Mouse (Mus musculus): Measurements from ENCODE around the gene Olfr371. TPM values are rescaled to one million over a fixed set of nuclear protein-coding genes. Genes with fewer than 3 reads are reported as not detected.

Gene Olfr371
- not detected in 2 replicates for total RNA-seq (2014; rRNA removed; ENCODE audit: low replicate concordance)
- not detected in 2 replicates for polyA plus RNA-seq (2015; fragmentation: Nextera tagmentation; extraction: Ambion mirVana)

GRCm38 (mm10) chr8:85225688-85226087 lies at the start of gene Olfr371:
Olfr371 (plus strand) TSS chr8:85225988.
- DNase-seq (ENCODE audit: low spot score) (no peak), ATAC-seq (ENCODE audit: insufficient read depth, low read depth) (no peak)
- H3K36me3 ChIP-seq (replicated peaks; ENCODE audit: control insufficient read depth, insufficient read depth, low read length): no peaks in the 10 kb centered on the region
- H3K27ac ChIP-seq (ENCODE audit: low read depth): no peak within 1 kb of the TSS
- TF ChIP-seq EP300 (IDR thresholded peaks at IDR 0.05; ENCODE audit: low read depth): no peak
- TF ChIP-seq CTCF (IDR thresholded peaks at IDR 0.05; ENCODE audit: low read depth): no peak
- 20% methylated on average over 1 of the region's 1 CpGs for WGBS
- H3K9ac ChIP-seq (replicated peaks; ENCODE audit: low read depth, low read length): no peak within 1 kb of the TSS
- H3K4me2 ChIP-seq (ENCODE audit: low read depth, low read length): no peak within 1 kb of the TSS
- H3K27me3 ChIP-seq (ENCODE audit: control insufficient read depth, insufficient read depth, low read length): no peaks in the 10 kb centered on the region
- no peak within 1 kb of the TSS for H3K4me3 ChIP-seq (ENCODE audit: low read depth, low read length)
- H3K9me3 ChIP-seq (replicated peaks; ENCODE audit: control insufficient read depth, low read length): no peaks in the 10 kb centered on the region
- no peaks in the 10 kb centered on the region for H3K4me1 ChIP-seq (ENCODE audit: control insufficient read depth, insufficient read depth)

GRCm38 (mm10) chr8:85192346-85192745 lies 33.4 kb upstream of the Olfr371 start:
- Histone ChIP-seq H3K4me1 (ENCODE audit: control insufficient read depth, insufficient read depth) (no peaks in the 10 kb centered on the region), H3K4me3 (ENCODE audit: low read depth, low read length) (no peak overlapping the region), H3K27me3 (ENCODE audit: control insufficient read depth, insufficient read depth, low read length) (no peaks in the 10 kb centered on the region), H3K9me3 (replicated peaks; ENCODE audit: control insufficient read depth, low read length) (0 out of 2 replicates have a peak, but pooled peaks cover 4% of the 10 kb centered on the region), H3K9ac (replicated peaks; ENCODE audit: low read depth, low read length) (no peak overlapping the region), H3K27ac (ENCODE audit: low read depth) (no peak overlapping the region), H3K36me3 (replicated peaks; ENCODE audit: control insufficient read depth, insufficient read depth, low read length) (no peaks in the 10 kb centered on the region), H3K4me2 (ENCODE audit: low read depth, low read length) (no peak overlapping the region)
- DNase-seq (ENCODE audit: low spot score) (no peak), ATAC-seq (ENCODE audit: insufficient read depth, low read depth) (no peak)
- no peak for TF ChIP-seq CTCF (IDR thresholded peaks at IDR 0.05; ENCODE audit: low read depth)
- TF ChIP-seq EP300 (IDR thresholded peaks at IDR 0.05; ENCODE audit: low read depth): no peak
- WGBS: 47% methylated on average over 1 of the region's 1 CpGs

GRCm38 (mm10) chr8:85220220-85220619 lies 5.6 kb upstream of the Olfr371 start:
- Histone ChIP-seq H3K4me2 (ENCODE audit: low read depth, low read length) (no peak overlapping the region), H3K9ac (replicated peaks; ENCODE audit: low read depth, low read length) (no peak overlapping the region), H3K36me3 (replicated peaks; ENCODE audit: control insufficient read depth, insufficient read depth, low read length) (no peaks in the 10 kb centered on the region), H3K9me3 (replicated peaks; ENCODE audit: control insufficient read depth, low read length) (no peaks in the 10 kb centered on the region), H3K27ac (ENCODE audit: low read depth) (peak overlapping the region; percentile 73), H3K4me1 (ENCODE audit: control insufficient read depth, insufficient read depth) (no peaks in the 10 kb centered on the region), H3K27me3 (ENCODE audit: control insufficient read depth, insufficient read depth, low read length) (no peaks in the 10 kb centered on the region), H3K4me3 (ENCODE audit: low read depth, low read length) (no peak overlapping the region)
- no peak for ATAC-seq (ENCODE audit: insufficient read depth, low read depth)
- TF ChIP-seq CTCF (IDR thresholded peaks at IDR 0.05; ENCODE audit: low read depth): no peak
- no peak for TF ChIP-seq EP300 (IDR thresholded peaks at IDR 0.05; ENCODE audit: low read depth)
- 72% methylated on average over 4 of the region's 4 CpGs for WGBS
- no peak for DNase-seq (ENCODE audit: low spot score)

GRCm38 (mm10) chr8:85220992-85221391 lies 4.8 kb upstream of the Olfr371 start:
- no peaks in the 10 kb centered on the region for H3K4me1 ChIP-seq (ENCODE audit: control insufficient read depth, insufficient read depth)
- TF ChIP-seq CTCF (IDR thresholded peaks at IDR 0.05; ENCODE audit: low read depth) (0 out of 2 replicates have a peak, but pooled peaks have one; percentile 7), EP300 (IDR thresholded peaks at IDR 0.05; ENCODE audit: low read depth) (peak; percentile 85)
- no peaks in the 10 kb centered on the region for H3K36me3 ChIP-seq (replicated peaks; ENCODE audit: control insufficient read depth, insufficient read depth, low read length)
- peak; percentile 90 for ATAC-seq (ENCODE audit: insufficient read depth, low read depth)
- H3K4me2 ChIP-seq (ENCODE audit: low read depth, low read length): no peak overlapping the region
- peak; percentile 63 for DNase-seq (ENCODE audit: low spot score)
- WGBS: 25% methylated on average over 6 of the region's 6 CpGs
- H3K27ac ChIP-seq (ENCODE audit: low read depth): peak overlapping the region; percentile 80
- H3K9me3 ChIP-seq (replicated peaks; ENCODE audit: control insufficient read depth, low read length): no peaks in the 10 kb centered on the region
- no peak overlapping the region for H3K4me3 ChIP-seq (ENCODE audit: low read depth, low read length)
- H3K9ac ChIP-seq (replicated peaks; ENCODE audit: low read depth, low read length): no peak overlapping the region
- H3K27me3 ChIP-seq (ENCODE audit: control insufficient read depth, insufficient read depth, low read length): no peaks in the 10 kb centered on the region

GRCm38 (mm10) chr8:85227297-85227696 lies 1.5 kb downstream of the Olfr371 start:
- DNase-seq (ENCODE audit: low spot score): no peak
- H3K27me3 ChIP-seq (ENCODE audit: control insufficient read depth, insufficient read depth, low read length): no peaks in the 10 kb centered on the region
- no peak overlapping the region for H3K4me3 ChIP-seq (ENCODE audit: low read depth, low read length)
- H3K9ac ChIP-seq (replicated peaks; ENCODE audit: low read depth, low read length): no peak overlapping the region
- H3K4me1 ChIP-seq (ENCODE audit: control insufficient read depth, insufficient read depth): no peaks in the 10 kb centered on the region
- ATAC-seq (ENCODE audit: insufficient read depth, low read depth): no peak
- H3K36me3 ChIP-seq (replicated peaks; ENCODE audit: control insufficient read depth, insufficient read depth, low read length): no peaks in the 10 kb centered on the region
- no peak overlapping the region for H3K27ac ChIP-seq (ENCODE audit: low read depth)
- H3K9me3 ChIP-seq (replicated peaks; ENCODE audit: control insufficient read depth, low read length): no peaks in the 10 kb centered on the region
- WGBS: 42% methylated on average over 1 of the region's 1 CpGs
- H3K4me2 ChIP-seq (ENCODE audit: low read depth, low read length): no peak overlapping the region
- no peak for TF ChIP-seq CTCF (IDR thresholded peaks at IDR 0.05; ENCODE audit: low read depth)
- TF ChIP-seq EP300 (IDR thresholded peaks at IDR 0.05; ENCODE audit: low read depth): no peak

Other genes with a start within 250 kb of the Olfr371 start
- 28.9 and 39.6 TPM in 2 replicates for gene Junb, start 247.3 kb upstream of the Olfr371 start, total RNA-seq (2014; rRNA removed; ENCODE audit: low replicate concordance)
- gene Junb, start 247.3 kb upstream of the Olfr371 start, polyA plus RNA-seq (2015; fragmentation: Nextera tagmentation; extraction: Ambion mirVana): 10.3 and 13.0 TPM in 2 replicates
- gene Hook2, start 235.4 kb upstream of the Olfr371 start, total RNA-seq (2014; rRNA removed; ENCODE audit: low replicate concordance): 1.9 and 4.8 TPM in 2 replicates
- 3.5 and 4.7 TPM in 2 replicates for gene Hook2, start 235.4 kb upstream of the Olfr371 start, polyA plus RNA-seq (2015; fragmentation: Nextera tagmentation; extraction: Ambion mirVana)
- not detected in 2 replicates for gene Best2, start 211.5 kb upstream of the Olfr371 start, total RNA-seq (2014; rRNA removed; ENCODE audit: low replicate concordance)
- gene Best2, start 211.5 kb upstream of the Olfr371 start, polyA plus RNA-seq (2015; fragmentation: Nextera tagmentation; extraction: Ambion mirVana): not detected in 2 replicates
- gene Asna1, start 200.7 kb upstream of the Olfr371 start, total RNA-seq (2014; rRNA removed; ENCODE audit: low replicate concordance): 134 and 152 TPM in 2 replicates
- gene Asna1, start 200.7 kb upstream of the Olfr371 start, polyA plus RNA-seq (2015; fragmentation: Nextera tagmentation; extraction: Ambion mirVana): 106 and 110 TPM in 2 replicates
- gene Trir, start 199.2 kb upstream of the Olfr371 start, total RNA-seq (2014; rRNA removed; ENCODE audit: low replicate concordance): 98.5 and 196 TPM in 2 replicates
- gene Trir, start 199.2 kb upstream of the Olfr371 start, polyA plus RNA-seq (2015; fragmentation: Nextera tagmentation; extraction: Ambion mirVana): 62.4 and 66.5 TPM in 2 replicates
- 27.4 and 34.8 TPM in 2 replicates for gene Tnpo2, start 189.1 kb upstream of the Olfr371 start, total RNA-seq (2014; rRNA removed; ENCODE audit: low replicate concordance)
- 11.5 and 13.0 TPM in 2 replicates for gene Tnpo2, start 189.1 kb upstream of the Olfr371 start, polyA plus RNA-seq (2015; fragmentation: Nextera tagmentation; extraction: Ambion mirVana)
- 29.1 and 32.6 TPM in 2 replicates for gene Fbxw9, start 165.9 kb upstream of the Olfr371 start, total RNA-seq (2014; rRNA removed; ENCODE audit: low replicate concordance)
- gene Fbxw9, start 165.9 kb upstream of the Olfr371 start, polyA plus RNA-seq (2015; fragmentation: Nextera tagmentation; extraction: Ambion mirVana): 16.2 and 16.5 TPM in 2 replicates
- gene Gm5741, start 158.0 kb upstream of the Olfr371 start, total RNA-seq (2014; rRNA removed; ENCODE audit: low replicate concordance): not detected in 2 replicates
- gene Gm5741, start 158.0 kb upstream of the Olfr371 start, polyA plus RNA-seq (2015; fragmentation: Nextera tagmentation; extraction: Ambion mirVana): not detected in 2 replicates
- 25.9 and 48.2 TPM in 2 replicates for gene Dhps, start 154.2 kb upstream of the Olfr371 start, total RNA-seq (2014; rRNA removed; ENCODE audit: low replicate concordance)
- 45.0 and 48.3 TPM in 2 replicates for gene Dhps, start 154.2 kb upstream of the Olfr371 start, polyA plus RNA-seq (2015; fragmentation: Nextera tagmentation; extraction: Ambion mirVana)
- gene Wdr83os, start 145.2 kb upstream of the Olfr371 start, total RNA-seq (2014; rRNA removed; ENCODE audit: low replicate concordance): 101 and 116 TPM in 2 replicates
- 99.8 and 103 TPM in 2 replicates for gene Wdr83os, start 145.2 kb upstream of the Olfr371 start, polyA plus RNA-seq (2015; fragmentation: Nextera tagmentation; extraction: Ambion mirVana)
- 16.2 and 31.0 TPM in 2 replicates for gene Wdr83, start 144.7 kb upstream of the Olfr371 start, total RNA-seq (2014; rRNA removed; ENCODE audit: low replicate concordance)
- gene Wdr83, start 144.7 kb upstream of the Olfr371 start, polyA plus RNA-seq (2015; fragmentation: Nextera tagmentation; extraction: Ambion mirVana): 38.8 and 42.9 TPM in 2 replicates
- gene Man2b1, start 142.7 kb upstream of the Olfr371 start, total RNA-seq (2014; rRNA removed; ENCODE audit: low replicate concordance): 47.2 and 87.1 TPM in 2 replicates
- gene Man2b1, start 142.7 kb upstream of the Olfr371 start, polyA plus RNA-seq (2015; fragmentation: Nextera tagmentation; extraction: Ambion mirVana): 24.0 and 24.9 TPM in 2 replicates
- gene Zfp791, start 102.9 kb upstream of the Olfr371 start, total RNA-seq (2014; rRNA removed; ENCODE audit: low replicate concordance): 0.15 TPM in 1 of 2 replicates, not detected in the other
- gene Zfp791, start 102.9 kb upstream of the Olfr371 start, polyA plus RNA-seq (2015; fragmentation: Nextera tagmentation; extraction: Ambion mirVana): 0.97 and 1.2 TPM in 2 replicates
- not detected in 2 replicates for gene Cks1brt, start 74.1 kb upstream of the Olfr371 start, total RNA-seq (2014; rRNA removed; ENCODE audit: low replicate concordance)
- not detected in 2 replicates for gene Cks1brt, start 74.1 kb upstream of the Olfr371 start, polyA plus RNA-seq (2015; fragmentation: Nextera tagmentation; extraction: Ambion mirVana)
- gene Orc6, start 73.6 kb downstream of the Olfr371 start, total RNA-seq (2014; rRNA removed; ENCODE audit: low replicate concordance): 15.9 and 23.3 TPM in 2 replicates
- gene Orc6, start 73.6 kb downstream of the Olfr371 start, polyA plus RNA-seq (2015; fragmentation: Nextera tagmentation; extraction: Ambion mirVana): 25.7 and 26.3 TPM in 2 replicates
- gene Vps35, start 73.8 kb downstream of the Olfr371 start, total RNA-seq (2014; rRNA removed; ENCODE audit: low replicate concordance): 71.5 and 77.2 TPM in 2 replicates
- 82.3 and 82.5 TPM in 2 replicates for gene Vps35, start 73.8 kb downstream of the Olfr371 start, polyA plus RNA-seq (2015; fragmentation: Nextera tagmentation; extraction: Ambion mirVana)
- gene Mylk3, start 160.4 kb downstream of the Olfr371 start, total RNA-seq (2014; rRNA removed; ENCODE audit: low replicate concordance): 398 and 403 TPM in 2 replicates
- 321 and 340 TPM in 2 replicates for gene Mylk3, start 160.4 kb downstream of the Olfr371 start, polyA plus RNA-seq (2015; fragmentation: Nextera tagmentation; extraction: Ambion mirVana)
- 23.8 and 27.6 TPM in 2 replicates for gene 4921524J17Rik, start 206.8 kb downstream of the Olfr371 start, total RNA-seq (2014; rRNA removed; ENCODE audit: low replicate concordance)
- gene 4921524J17Rik, start 206.8 kb downstream of the Olfr371 start, polyA plus RNA-seq (2015; fragmentation: Nextera tagmentation; extraction: Ambion mirVana): 67.6 and 75.7 TPM in 2 replicates